Mouse (Mus musculus) cortical plate, adult 2 months (tissue): ENCODE data around the gene Veph1. TPM values are rescaled to one million over a fixed set of nuclear protein-coding genes. Genes with fewer than 3 reads are reported as not detected.

ENCODE experiments used
- H3K27ac ChIP-seq: fragments of 200-500 bp; 2 replicates; pipeline ENCODE4 v1.5.1; 2012; ENCODE audit warnings: low read length, control low read depth, inconsistent platforms; ENCODE audit not compliant: insufficient read depth
- H3K4me1 ChIP-seq: fragments of 200-500 bp; 2 replicates; pipeline ENCODE4 v1.6.1; 2011; ENCODE audit warnings: low read length; ENCODE audit not compliant: control insufficient read depth, insufficient read depth
- H3K4me3 ChIP-seq: fragments of 200-500 bp; 2 replicates; pipeline ENCODE4 v1.5.1; 2011; ENCODE audit warnings: mild to moderate bottlenecking, low read length, control low read depth; ENCODE audit not compliant: insufficient read depth
- CTCF ChIP-seq: fragments of 200-500 bp; IDR thresholded peaks from 2 replicates; pipeline ENCODE4 v1.5.1; 2011; ENCODE audit warnings: mild to moderate bottlenecking, control low read depth, low read length; ENCODE audit not compliant: insufficient read depth; ENCODE audit errors: extremely low read depth
- POLR2A ChIP-seq: fragments of 200-500 bp; IDR thresholded peaks from 2 replicates; pipeline ENCODE4 v1.6.1; 2011; ENCODE audit warnings: mild to moderate bottlenecking, low read length, control low read depth; ENCODE audit not compliant: insufficient read depth; ENCODE audit errors: extremely low read depth
- polyA plus RNA-seq: library from polyadenylated mRNA; depleted of rRNA; stranded (reverse); fragments of >200 nt; gene quantifications from 2 replicates; pipeline ENCODE4 v1.2.3, GENCODE M21; 2012

The Veph1 gene
- polyA plus RNA-seq, 1 experiment = 0.04 TPM

DNA sequence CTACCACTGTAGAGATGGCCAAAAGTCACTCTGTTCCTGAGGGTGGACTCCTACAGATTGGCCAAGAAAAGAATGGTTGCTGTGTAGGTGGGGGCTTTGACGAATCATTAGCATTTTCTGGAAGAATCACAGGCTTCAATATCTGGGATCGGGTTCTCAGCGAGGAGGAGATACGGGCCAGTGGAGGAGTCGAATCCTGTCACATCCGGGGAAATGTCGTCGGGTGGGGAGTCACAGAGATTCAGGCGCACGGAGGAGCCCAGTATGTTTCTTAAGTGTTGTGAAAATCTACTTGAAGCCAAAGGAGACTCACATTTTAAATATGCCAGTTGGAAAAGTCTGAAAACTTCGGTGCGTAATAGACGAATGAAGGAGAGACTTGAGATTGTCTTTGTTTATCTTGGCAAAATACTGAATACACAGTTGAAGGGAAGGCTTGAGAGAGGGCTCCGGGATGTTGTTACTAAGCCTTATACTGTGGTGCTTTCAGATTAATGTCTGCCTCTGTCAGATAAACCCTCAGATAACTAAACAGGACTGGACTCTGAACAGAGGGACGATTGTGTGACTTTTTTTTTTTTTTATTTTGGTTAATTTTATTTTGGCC is 71.6 kb downstream of the Veph1 start:
- no peak overlapping the region for H3K4me3 ChIP-seq
- no peak for TF ChIP-seq CTCF
- TF ChIP-seq POLR2A = no peak
- H3K27ac ChIP-seq = no peak overlapping the region
- H3K4me1 ChIP-seq = no peaks in the 10 kb centered on the region

DNA sequence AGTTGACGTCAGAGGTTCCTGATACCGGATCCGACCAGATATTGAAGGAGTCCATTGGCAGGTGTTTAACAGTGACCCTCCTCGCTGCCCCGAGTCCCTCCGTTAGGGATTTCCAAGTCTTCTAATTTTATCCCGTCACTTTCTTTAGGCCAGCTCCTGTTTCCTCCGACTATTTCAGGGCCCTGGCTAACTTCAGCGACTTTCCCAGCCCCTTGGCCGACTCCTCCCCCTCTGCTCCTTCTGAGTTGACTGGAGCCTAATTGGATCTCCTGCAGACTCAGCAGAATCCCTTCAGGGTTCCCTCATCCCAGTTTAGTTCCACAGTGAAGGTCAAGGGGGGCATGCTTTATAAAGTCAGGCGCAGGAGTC is 75.4 kb downstream of the Veph1 start:
- no peaks in the 10 kb centered on the region for H3K4me1 ChIP-seq
- H3K4me3 ChIP-seq = peak overlapping the region; percentile 38
- no peak for TF ChIP-seq POLR2A
- TF ChIP-seq CTCF = no peak
- no peak overlapping the region for H3K27ac ChIP-seq

DNA sequence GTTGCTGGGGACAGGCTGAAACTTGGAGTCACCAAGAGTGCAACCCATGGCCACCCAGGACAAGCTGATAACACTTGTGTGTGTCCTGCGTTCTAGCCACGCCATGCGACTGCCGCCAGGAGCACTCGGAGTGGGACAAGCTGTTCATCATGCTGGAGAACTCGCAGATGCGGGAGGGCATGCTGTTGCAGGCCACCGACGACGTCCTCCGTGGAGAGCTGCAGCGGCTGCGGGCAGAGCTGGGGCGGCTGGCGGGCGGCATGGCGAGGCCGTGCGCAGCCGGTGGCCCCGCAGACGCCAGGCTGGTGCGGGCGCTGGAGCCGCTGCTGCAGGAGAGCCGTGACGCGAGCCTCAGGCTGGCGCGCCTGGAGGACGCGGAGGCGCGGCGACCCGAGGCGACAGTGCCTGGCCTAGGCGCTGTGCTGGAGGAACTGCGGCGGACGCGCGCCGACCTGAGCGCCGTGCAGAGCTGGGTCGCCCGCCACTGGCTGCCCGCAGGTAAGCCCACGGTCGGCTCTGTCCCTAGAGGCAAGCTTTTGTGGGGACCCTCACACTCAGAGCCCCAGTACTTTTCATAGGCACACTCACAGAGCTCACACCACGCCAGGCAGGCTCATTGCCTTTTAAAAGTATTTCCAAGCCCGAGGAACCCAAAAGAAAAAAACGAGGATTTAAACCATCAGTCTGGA is 75.9 kb downstream of the Veph1 start:
- H3K4me3 ChIP-seq = peak overlapping the region; percentile 38
- H3K4me1 ChIP-seq = no peaks in the 10 kb centered on the region
- H3K27ac ChIP-seq = no peak overlapping the region
- TF ChIP-seq POLR2A (no peak), CTCF (no peak)

DNA sequence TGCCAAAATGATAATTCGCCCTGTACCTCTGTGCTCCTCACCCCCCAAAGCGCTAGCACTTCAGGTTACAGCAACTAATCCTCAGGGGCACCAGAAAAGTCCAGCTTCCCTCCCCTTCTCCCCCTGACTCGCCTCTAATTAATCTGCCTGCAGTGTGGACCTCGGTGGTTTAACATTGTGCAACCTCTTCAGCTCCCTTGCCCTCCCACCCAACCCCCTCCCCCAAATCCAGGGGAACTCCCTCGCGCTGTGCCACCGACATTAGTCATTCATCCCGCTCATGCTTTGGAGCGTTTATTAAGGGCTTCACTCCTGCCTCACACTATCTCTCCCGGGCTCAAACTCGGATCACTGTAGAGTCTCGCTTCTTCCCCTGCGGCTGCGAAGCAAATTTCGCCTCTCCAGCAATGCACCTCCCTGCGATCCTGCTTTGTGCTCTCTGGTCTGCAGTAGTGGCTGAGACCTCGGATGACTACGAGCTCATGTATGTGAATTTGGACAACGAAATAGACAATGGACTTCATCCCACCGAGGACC is 76.9 kb downstream of the Veph1 start, which contains the start of gene Ptx3:
Gene Ptx3, plus strand, starts transcription at position 256 of the 537 bp plus-strand sequence.
- TF ChIP-seq CTCF (no peak), POLR2A (no peak)
- Histone ChIP-seq H3K27ac (no peak within 1 kb of the TSS), H3K4me1 (no peaks in the 10 kb centered on the region), H3K4me3 (peak within 1 kb of the TSS; percentile 38)

DNA sequence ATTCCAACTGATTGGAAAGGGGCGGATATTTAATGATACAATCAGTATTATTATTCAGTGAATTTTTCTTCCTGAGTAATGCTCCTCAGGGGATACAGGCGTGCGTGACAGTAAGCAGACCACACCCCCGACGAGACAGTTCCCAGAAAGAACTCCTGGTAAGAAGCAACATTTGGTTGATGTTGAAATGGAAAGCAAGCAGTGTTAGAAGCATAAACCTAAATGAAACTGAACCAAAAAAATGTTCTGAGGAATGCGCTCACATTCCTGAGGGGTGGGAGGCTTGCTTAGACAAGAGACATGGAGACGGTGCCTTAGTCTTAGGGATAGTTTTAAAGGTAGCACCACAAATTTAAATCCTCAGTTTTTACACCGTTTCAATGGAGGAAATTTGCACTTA is 80.9 kb downstream of the Veph1 start:
- H3K27ac ChIP-seq = no peak overlapping the region
- no peak for TF ChIP-seq CTCF

DNA sequence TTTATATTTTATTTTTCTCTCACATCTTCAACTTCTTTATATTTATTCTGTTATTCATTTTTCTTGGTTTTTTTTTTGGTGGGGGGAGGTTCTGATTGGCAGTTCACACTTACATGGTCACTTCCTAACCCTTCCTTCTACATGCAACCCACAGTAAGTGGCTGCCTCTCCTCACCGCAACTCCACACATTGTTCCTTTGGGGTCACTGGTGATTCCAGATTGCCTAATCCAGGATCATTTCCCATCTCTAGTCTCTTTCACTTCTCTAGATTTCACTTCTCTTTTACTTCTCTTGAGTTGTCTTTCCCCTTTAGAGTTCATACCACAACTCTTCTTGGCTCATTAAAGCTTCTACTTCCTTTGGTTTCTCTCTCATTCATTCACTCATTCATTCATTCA is 83.1 kb downstream of the Veph1 start:
- Histone ChIP-seq H3K27ac (no peak overlapping the region), H3K4me3 (no peak overlapping the region), H3K4me1 (no peaks in the 10 kb centered on the region)
- no peak for TF ChIP-seq POLR2A
- TF ChIP-seq CTCF = no peak

More for the DNA sequence above, 80.9 kb downstream of the Veph1 start:
- H3K4me1 ChIP-seq = no peaks in the 10 kb centered on the region
- H3K4me3 ChIP-seq = no peak overlapping the region

DNA sequence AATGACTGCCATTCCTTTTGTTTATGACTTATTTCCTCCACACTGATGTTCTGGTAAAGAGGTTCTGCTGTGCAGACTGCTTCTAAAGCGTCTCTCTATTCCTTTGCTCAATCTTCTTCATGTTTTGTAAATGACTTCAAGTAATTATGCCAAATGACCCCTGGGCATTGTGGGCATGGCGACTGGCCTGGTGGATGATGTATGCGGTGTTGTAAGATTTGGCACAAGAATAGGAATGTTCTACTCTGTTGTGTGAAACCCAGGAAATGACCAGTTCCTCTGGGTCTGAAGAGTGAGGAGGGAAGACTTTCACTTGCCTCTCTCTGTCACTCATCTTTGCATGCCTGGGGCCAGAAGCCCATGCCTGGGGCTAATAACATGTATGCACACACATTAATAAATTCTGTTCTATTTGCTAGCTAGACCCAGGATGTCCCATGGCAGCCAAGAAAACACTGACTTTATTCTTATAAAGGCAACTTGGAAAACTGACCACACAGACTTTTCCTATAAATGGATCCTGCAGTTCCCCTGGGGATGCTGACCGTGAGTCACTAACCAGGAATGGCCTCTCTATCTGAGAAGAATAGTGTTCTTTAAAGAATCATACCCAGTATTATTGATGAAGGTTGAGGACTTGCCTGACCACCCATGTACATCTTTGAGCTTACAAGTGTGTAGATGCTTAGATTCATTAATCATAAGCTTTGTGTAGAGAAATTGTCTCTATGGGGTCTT is 87.6 kb downstream of the Veph1 start:
- no peak for TF ChIP-seq CTCF
- TF ChIP-seq POLR2A = no peak
- Histone ChIP-seq H3K4me1 (no peaks in the 10 kb centered on the region), H3K4me3 (no peak overlapping the region), H3K27ac (no peak overlapping the region)

DNA sequence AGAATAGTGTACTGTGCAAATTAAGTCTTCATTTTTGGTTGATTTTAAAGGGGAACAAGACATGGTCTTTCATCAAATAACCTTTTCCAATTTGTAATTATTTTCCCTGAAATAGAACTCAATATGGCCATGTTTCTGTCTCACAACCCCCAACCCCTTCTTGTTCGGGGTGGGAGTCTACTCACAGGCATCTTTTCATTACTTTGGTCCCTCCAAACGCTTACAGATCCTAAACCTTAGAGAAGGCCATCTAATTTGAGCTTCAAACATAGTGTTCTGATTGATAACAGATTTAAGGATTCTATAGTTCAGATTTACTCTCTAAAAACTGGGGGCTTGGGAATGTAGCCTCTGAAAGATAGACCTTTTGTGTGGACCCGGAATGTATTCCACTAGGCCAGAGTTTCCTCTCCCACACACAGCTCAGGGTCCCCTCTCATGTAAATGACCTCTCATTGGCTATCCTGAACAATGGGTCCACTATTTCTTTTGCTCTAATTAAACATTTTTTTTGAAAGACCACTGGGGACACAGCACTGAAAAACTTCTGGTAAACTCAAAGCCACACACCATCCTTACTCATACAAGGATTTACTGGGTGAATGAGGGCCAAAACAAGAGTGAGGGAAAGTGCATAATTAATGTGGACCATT is 102.6 kb downstream of the Veph1 start:
- TF ChIP-seq CTCF (no peak), POLR2A (no peak)
- Histone ChIP-seq H3K4me1 (no peaks in the 10 kb centered on the region), H3K27ac (no peak overlapping the region), H3K4me3 (no peak overlapping the region)

DNA sequence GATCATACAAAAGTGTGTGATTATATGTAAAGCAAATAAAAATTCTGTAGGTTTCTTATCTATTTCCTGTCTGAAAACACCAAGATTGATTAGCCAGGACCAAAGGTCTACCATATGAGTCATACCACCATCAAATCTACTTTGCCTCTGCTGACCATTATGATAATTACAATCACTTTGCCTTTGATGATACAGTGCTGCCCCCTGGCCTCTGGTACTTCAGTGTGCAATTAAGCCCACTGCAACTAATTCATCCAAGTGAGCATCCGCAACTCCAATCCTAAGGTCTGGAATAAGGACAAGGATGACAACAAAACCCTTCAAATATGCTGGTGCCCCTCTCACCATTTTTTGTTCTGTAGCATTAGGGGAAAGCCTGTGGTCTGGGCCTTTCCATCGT is 117.0 kb downstream of the Veph1 start:
- H3K4me1 ChIP-seq = no peaks in the 10 kb centered on the region
- TF ChIP-seq CTCF (no peak), POLR2A (no peak)
- no peak overlapping the region for H3K27ac ChIP-seq
- no peak overlapping the region for H3K4me3 ChIP-seq
